Comparison of ENCODE assay signal across 19 mouse cellular contexts in genomic region chr16:77291723-77292316, GRCm38 (mm10).
DNase-seq lines count a peak whose midpoint lies in the region; ATAC-seq and TF ChIP-seq lines count a peak whose summit lies in the region.
"Had no signal": no experiment of that assay in that cellular context is flagged by ENCODE, and none has a peak within 500 bp of the region (broad histone marks: within the 10 kb centered on the region; RNA-seq: fewer than 3 reads in every experiment).

No protein-coding gene starts in this region.

- no peaks in the 10 kb centered on the region for H3K4me1 ChIP-seq in embryonic facial prominence, embryonic 15.5 days
- no peaks in the 10 kb centered on the region for H3K4me1 ChIP-seq in embryonic facial prominence, embryonic 10.5 days
- peaks cover 8% of the 10 kb centered on the region; the same call in 1 of the 2 replicates for H3K4me1 ChIP-seq in forebrain, postnatal 0 days (ENCODE audit: insufficient read depth)
- peaks cover 7% of the 10 kb centered on the region; the same call in 1 of the 2 replicates for H3K4me1 ChIP-seq in midbrain, embryonic 16.5 days (ENCODE audit: control insufficient read depth, insufficient read depth, low read length)
- H3K4me1 ChIP-seq in liver, embryonic 12.5 days = no peaks in the 10 kb centered on the region
- H3K4me1 ChIP-seq: heart, embryonic 12.5 days; lung, embryonic 15.5 days had no signal

- H3K27me3 ChIP-seq in embryonic facial prominence, embryonic 15.5 days = no peaks in the 10 kb centered on the region
- H3K27me3 ChIP-seq in embryonic facial prominence, embryonic 10.5 days (replicated peaks; ENCODE audit: low read depth, poor library complexity, severe bottlenecking) = no peaks in the 10 kb centered on the region
- H3K27me3 ChIP-seq in forebrain, postnatal 0 days (ENCODE audit: insufficient read depth, low read length) = no peaks in the 10 kb centered on the region
- H3K27me3 ChIP-seq in midbrain, embryonic 16.5 days (ENCODE audit: control insufficient read depth, insufficient read depth, low read depth, low read length) = no peaks in the 10 kb centered on the region
- H3K27me3 ChIP-seq in liver, embryonic 12.5 days (replicated peaks) = no peaks in the 10 kb centered on the region
- H3K27me3 ChIP-seq: CH12.LX; heart, embryonic 12.5 days; lung, embryonic 15.5 days had no signal

- no peak for DNase-seq in embryonic facial prominence, embryonic 10.5 days (ENCODE audit: low spot score)
- DNase-seq in brain, embryonic 18.5 days (ENCODE audit: low read depth, low spot score) = peak; percentile 22
- peak; percentile 32 for DNase-seq in forebrain, postnatal 0 days
- DNase-seq in B cell, adult 2 months = no peak
- no peak for DNase-seq in gastrocnemius, adult 8-10 months (ENCODE audit: low spot score in 2 of 2)
- DNase-seq: cerebellum, adult 18-20 months; heart, postnatal 36 days; kidney, adult 11 months; kidney, postnatal 14 days; layer of hippocampus, adult 9-11 months had no signal

- 0 out of 2 replicates have a peak overlapping the region, but pooled peaks have one; percentile 11 for H3K27ac ChIP-seq in embryonic facial prominence, embryonic 15.5 days (replicated peaks)
- H3K27ac ChIP-seq in embryonic facial prominence, embryonic 10.5 days (replicated peaks) = no peak overlapping the region
- H3K27ac ChIP-seq in forebrain, postnatal 0 days (ENCODE audit: low read depth, low read length) = peak overlapping the region; percentile 54
- H3K27ac ChIP-seq in midbrain, embryonic 16.5 days (ENCODE audit: low read length) = peak overlapping the region; percentile 59
- H3K27ac ChIP-seq in liver, embryonic 12.5 days = no peak overlapping the region
- H3K27ac ChIP-seq: lung, embryonic 15.5 days had no signal

- no peak overlapping the region for H3K4me3 ChIP-seq in embryonic facial prominence, embryonic 15.5 days (replicated peaks)
- no peak overlapping the region for H3K4me3 ChIP-seq in embryonic facial prominence, embryonic 10.5 days
- no peak overlapping the region for H3K4me3 ChIP-seq in forebrain, postnatal 0 days (ENCODE audit: low read depth, low read length)
- H3K4me3 ChIP-seq in midbrain, embryonic 16.5 days (ENCODE audit: low read depth, low read length) = no peak overlapping the region
- no peak overlapping the region for H3K4me3 ChIP-seq in liver, embryonic 12.5 days
- H3K4me3 ChIP-seq: heart, embryonic 12.5 days; lung, embryonic 15.5 days; myocyte had no signal

- no peak for TF ChIP-seq CTCF in forebrain, postnatal 0 days (IDR thresholded peaks at IDR 0.05; ENCODE audit: low read depth)

- no peaks in the 10 kb centered on the region for H3K36me3 ChIP-seq in embryonic facial prominence, embryonic 15.5 days
- H3K36me3 ChIP-seq in embryonic facial prominence, embryonic 10.5 days (replicated peaks) = no peaks in the 10 kb centered on the region
- H3K36me3 ChIP-seq in forebrain, postnatal 0 days (ENCODE audit: insufficient read depth) = no peaks in the 10 kb centered on the region
- H3K36me3 ChIP-seq in midbrain, embryonic 16.5 days (ENCODE audit: control insufficient read depth, insufficient read depth, low read length) = no peaks in the 10 kb centered on the region
- H3K36me3 ChIP-seq in liver, embryonic 12.5 days = no peaks in the 10 kb centered on the region
- H3K36me3 ChIP-seq: heart, embryonic 12.5 days; lung, embryonic 15.5 days had no signal

- no peak overlapping the region for H3K9ac ChIP-seq in embryonic facial prominence, embryonic 15.5 days
- 0 out of 2 replicates have a peak overlapping the region, but pooled peaks have one; percentile 2 for H3K9ac ChIP-seq in forebrain, postnatal 0 days
- H3K9ac ChIP-seq in midbrain, embryonic 16.5 days (ENCODE audit: low read depth, low read length) = no peak overlapping the region
- H3K9ac ChIP-seq in liver, embryonic 12.5 days = no peak overlapping the region
- H3K9ac ChIP-seq: heart, embryonic 12.5 days; lung, embryonic 15.5 days had no signal

- no peaks in the 10 kb centered on the region for H3K9me3 ChIP-seq in embryonic facial prominence, embryonic 15.5 days (replicated peaks)
- no peaks in the 10 kb centered on the region for H3K9me3 ChIP-seq in embryonic facial prominence, embryonic 10.5 days
- no peaks in the 10 kb centered on the region for H3K9me3 ChIP-seq in forebrain, postnatal 0 days (ENCODE audit: low read length)
- H3K9me3 ChIP-seq in midbrain, embryonic 16.5 days (replicated peaks; ENCODE audit: control insufficient read depth, low read length, poor library complexity, severe bottlenecking) = no peaks in the 10 kb centered on the region; the same call in 1 of the 2 replicates
- no peaks in the 10 kb centered on the region for H3K9me3 ChIP-seq in liver, embryonic 12.5 days (replicated peaks)
- H3K9me3 ChIP-seq: heart, embryonic 12.5 days; lung, embryonic 15.5 days had no signal

- H3K4me2 ChIP-seq in embryonic facial prominence, embryonic 15.5 days (replicated peaks) = no peak overlapping the region
- peak overlapping the region; percentile 28 for H3K4me2 ChIP-seq in forebrain, postnatal 0 days (ENCODE audit: low read depth)
- H3K4me2 ChIP-seq in midbrain, embryonic 16.5 days (ENCODE audit: low read length) = 0 out of 2 replicates have a peak overlapping the region, but pooled peaks have one; percentile 12
- H3K4me2 ChIP-seq in liver, embryonic 12.5 days = no peak overlapping the region
- H3K4me2 ChIP-seq: heart, embryonic 12.5 days; liver, embryonic 11.5 days; lung, embryonic 15.5 days had no signal

- no peak for ATAC-seq in embryonic facial prominence, embryonic 15.5 days (ENCODE audit: insufficient number of reproducible peaks, low FRiP score, low TSS enrichment, low read depth)
- ATAC-seq in forebrain, postnatal 0 days = peak; percentile 64
- ATAC-seq in midbrain, embryonic 16.5 days = 0 out of 2 replicates have a peak, but pooled peaks have one; percentile 51
- no peak for ATAC-seq in liver, embryonic 12.5 days
- ATAC-seq: activated CD4-positive, CD25-positive, alpha-beta regulatory T cell, adult 4 months had no signal

- WGBS in embryonic facial prominence, embryonic 15.5 days = 77% methylated on average over 8 of the region's 8 CpGs
- WGBS in embryonic facial prominence, embryonic 10.5 days = 87% methylated on average over 8 of the region's 8 CpGs
- 14% methylated on average over 8 of the region's 8 CpGs for WGBS in forebrain, postnatal 0 days
- WGBS in midbrain, embryonic 16.5 days = 58% methylated on average over 8 of the region's 8 CpGs
- 81% methylated on average over 8 of the region's 8 CpGs for WGBS in liver, embryonic 12.5 days (ENCODE audit: insufficient replicate concordance)

Comparison
In these comparisons a context has a peak if more than half of its experiments do, and no peak if none do; other contexts are left out.
1. H3K27ac ChIP-seq: peak in embryonic facial prominence, embryonic 15.5 days (single experiment), forebrain, postnatal 0 days (single experiment) and midbrain, embryonic 16.5 days (single experiment); none in embryonic facial prominence, embryonic 10.5 days (single experiment) and liver, embryonic 12.5 days (single experiment).
2. ATAC-seq: peak in forebrain, postnatal 0 days (single experiment) and midbrain, embryonic 16.5 days (single experiment); none in embryonic facial prominence, embryonic 15.5 days (single experiment) and liver, embryonic 12.5 days (single experiment).
3. H3K4me2 ChIP-seq: peak in forebrain, postnatal 0 days (single experiment) and midbrain, embryonic 16.5 days (single experiment); none in embryonic facial prominence, embryonic 15.5 days (single experiment) and liver, embryonic 12.5 days (single experiment).
4. DNase-seq: peak in brain, embryonic 18.5 days (single experiment) and forebrain, postnatal 0 days (single experiment); none in embryonic facial prominence, embryonic 10.5 days (single experiment), B cell, adult 2 months (0 of 2) and gastrocnemius, adult 8-10 months (0 of 2).